Mouse (Mus musculus) neural tube, embryonic 10.5 days (tissue): ENCODE results near the gene Samd1.
A peak's percentile ranks its signal among the peaks of the same experiment; 100 is the strongest.

ENCODE experiments used
- DNase-seq: peaks from one replicate; pipeline ENCODE4 v3.0.0-alpha.2; 2017; ENCODE audit warnings: low spot score; ENCODE audit errors: extremely low spot score

Samd1 gene

DNA sequence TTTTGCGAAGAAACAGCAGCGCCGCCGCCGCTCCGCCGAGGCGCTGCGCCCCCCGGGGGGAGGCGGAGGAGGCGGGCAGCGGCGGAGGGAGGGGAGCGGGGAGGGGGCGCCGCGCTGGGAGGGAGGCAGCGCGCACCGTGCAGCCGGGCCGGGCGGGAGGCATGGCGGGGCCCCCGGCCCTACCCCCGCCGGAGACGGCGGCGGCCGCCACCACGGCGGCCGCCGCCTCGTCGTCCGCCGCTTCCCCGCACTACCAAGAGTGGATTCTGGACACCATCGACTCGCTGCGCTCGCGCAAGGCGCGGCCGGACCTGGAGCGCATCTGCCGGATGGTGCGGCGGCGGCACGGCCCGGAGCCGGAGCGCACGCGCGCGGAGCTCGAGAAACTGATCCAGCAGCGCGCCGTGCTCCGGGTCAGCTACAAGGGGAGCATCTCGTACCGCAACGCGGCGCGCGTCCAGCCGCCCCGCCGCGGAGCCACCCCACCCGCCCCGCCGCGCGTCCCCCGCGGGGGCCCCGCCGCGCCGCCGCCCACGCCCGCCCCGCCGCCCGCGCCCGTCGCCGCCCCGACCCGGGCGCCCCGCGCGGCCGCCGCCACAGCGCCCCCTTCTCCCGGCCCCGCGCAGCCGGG lies at the start of gene Samd1:
Gene Samd1 (plus strand): TSS at position 162 of the 631 bp plus-strand sequence.
- DNase-seq: peak; percentile 76

DNA sequence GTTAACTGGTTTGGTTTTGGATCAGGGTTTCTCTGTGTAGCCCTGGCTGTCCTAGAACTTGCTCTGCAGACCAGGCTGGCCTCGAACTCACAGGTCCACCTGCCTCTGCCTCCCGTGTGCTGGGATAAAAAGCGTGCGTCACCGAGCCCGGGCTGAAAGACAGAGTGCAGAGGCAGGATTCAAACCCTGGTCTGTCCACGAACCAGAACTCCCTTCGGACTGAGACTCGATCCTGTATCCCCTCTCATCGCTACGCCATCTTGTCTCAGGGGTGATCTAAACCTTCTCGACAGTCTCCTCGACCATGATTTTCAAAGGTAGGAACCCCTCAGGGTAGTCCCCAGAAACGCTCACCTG lies 42.7 kb upstream of the Samd1 start:
- no peak for DNase-seq

DNA sequence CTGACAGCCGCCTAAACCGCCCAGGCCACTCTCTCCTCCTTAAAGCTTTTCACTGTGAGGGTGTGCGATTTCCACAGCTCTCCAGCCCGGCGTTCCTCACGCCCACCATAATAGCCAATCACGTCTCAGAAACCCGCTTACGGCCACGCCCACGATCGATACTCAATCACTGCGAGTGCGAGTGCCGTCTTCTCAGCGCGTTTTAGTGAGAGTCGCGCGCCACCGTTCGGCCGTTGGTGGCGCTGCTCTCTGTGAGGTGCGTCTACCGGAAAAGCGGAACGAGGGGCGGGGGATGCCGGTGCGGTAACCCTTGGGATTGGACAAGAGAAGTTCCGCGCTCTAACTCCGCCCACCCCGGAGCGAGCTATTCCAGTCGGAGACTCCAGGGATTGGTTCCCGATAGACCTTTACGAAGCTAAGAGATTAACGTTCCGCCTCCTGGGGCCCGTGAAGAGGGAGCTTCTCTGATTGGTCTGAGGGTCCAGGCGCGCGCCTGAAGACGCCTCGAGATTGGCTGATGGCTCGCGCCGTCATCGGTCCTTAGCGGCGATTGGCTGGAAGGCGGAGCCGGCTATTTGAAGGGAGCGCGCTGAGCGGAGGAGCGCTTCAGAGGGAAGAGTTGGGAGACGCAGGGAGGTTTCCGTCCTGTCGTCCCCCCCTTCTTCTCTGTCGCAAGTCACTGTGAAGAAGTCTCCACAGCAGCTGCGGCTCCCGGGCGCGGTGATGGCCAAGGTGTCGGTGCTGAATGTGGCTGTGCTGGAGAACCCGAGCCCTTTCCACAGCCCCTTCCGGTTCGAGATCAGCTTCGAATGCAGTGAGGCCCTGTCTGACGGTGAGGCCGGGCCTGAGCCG lies 42.1 kb upstream of the Samd1 start, which contains the start of the genes Gm10644 and Asf1b:
Gene Gm10644 (minus strand): TSS at position 100 of the 852 bp plus-strand sequence.
Gene Asf1b (plus strand): TSS at position 402 of the 852 bp plus-strand sequence.
- peak; percentile 97 for DNase-seq

DNA sequence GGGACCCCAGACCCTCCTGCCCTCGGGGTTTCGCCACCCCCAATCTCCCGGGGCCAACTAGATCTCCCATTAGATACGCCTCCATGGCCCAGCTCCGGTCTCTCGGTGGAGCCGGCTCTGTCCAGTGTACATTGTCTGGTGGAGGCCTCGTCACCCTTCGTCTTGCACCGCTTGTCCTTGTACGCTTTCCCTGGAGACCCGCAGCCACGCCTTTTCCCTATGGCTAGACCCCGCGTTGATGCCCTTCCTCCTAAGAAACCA lies 41.6 kb upstream of the Samd1 start:
- DNase-seq: no peak

DNA sequence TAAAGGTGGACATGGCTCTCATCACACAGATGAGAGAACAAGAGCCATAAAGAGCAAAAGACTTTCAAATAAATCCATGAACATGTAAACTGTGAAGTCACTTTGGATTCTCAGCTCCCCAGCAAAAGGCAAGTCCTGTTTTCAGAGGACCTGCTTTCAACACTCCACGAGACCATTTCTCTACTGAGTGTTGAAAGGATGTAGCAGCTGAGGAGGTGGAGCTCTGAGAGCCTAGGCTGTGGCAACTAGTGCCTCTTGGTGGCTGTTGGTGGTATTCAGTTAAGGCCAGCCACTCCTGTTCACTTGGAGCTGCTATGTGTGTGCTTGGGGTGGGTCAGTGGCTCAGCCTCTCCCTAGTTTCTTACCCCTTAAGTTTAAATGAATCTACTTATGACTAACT lies 40.7 kb upstream of the Samd1 start:
- DNase-seq: no peak

DNA sequence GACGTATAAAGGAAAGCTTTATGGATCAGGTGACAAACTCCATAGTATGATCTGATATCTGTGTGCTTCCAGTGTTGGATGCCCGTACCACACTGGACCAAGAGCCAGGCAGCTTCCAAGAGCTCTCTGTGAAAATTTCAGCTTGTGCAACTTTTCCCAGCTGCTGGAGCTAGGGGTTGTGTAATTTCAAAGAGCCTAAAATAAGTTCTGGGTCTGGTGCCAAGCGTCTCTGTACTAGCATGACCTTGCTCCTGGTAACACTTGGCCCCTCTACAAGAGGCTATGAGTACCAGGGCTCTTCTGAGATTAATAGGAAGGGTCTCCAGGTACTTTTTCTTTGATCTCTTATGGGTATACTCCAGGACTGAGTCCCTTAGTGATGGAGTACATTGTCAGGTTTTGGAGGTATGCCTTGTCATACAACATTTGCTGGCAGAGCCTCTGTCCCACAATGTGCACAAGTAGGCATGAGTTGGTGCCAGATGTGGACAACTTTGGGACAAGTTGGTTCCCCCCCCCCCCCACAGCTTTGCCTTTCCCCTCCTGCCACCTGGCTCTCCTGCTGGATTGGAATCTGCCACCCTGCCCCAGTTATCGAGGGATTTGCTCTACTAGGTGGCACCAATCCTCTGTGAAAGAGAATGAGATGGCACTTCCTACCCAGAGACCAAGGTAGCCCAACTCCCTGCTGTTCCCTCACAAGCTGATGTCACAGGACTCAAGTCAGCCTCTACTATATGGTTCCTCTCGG lies 33.3 kb upstream of the Samd1 start:
- no peak for DNase-seq

DNA sequence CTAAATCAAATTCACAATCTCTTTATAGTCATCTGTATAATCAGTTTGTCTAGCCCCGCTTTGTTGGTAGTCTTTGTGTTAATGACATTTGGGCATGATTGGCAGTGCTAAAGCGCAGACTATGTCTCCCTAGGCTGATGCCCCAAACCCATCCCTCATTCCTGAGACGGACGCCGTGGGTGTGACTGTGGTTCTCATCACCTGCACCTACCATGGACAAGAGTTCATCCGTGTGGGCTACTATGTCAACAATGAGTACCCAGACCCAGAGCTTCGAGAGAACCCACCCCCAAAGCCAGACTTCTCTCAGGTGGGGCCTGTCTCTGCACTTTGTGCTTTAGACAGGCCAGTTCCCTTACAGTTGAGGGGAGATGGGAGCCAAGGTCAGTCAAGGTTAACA lies 29.8 kb upstream of the Samd1 start:
- DNase-seq: no peak

DNA sequence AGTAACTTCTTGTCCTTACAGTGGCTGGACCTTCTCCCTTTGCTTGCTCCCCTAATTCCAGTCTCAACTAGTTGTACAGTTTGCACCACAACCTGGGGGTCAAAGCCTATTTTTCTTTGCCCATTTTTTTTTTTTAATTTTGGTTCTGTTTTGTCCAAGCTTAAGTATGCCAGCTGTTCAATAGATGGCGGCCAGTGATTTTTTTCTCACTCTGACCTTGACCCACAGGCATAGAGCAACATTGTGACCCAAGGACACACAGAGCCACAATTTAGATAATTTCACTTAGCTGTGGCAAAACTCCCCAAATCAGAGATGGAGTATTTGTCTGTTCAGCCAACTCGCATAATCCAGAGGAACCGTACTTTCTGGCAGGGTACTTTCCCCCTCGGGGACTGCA lies 26.4 kb upstream of the Samd1 start:
- no peak for DNase-seq

DNA sequence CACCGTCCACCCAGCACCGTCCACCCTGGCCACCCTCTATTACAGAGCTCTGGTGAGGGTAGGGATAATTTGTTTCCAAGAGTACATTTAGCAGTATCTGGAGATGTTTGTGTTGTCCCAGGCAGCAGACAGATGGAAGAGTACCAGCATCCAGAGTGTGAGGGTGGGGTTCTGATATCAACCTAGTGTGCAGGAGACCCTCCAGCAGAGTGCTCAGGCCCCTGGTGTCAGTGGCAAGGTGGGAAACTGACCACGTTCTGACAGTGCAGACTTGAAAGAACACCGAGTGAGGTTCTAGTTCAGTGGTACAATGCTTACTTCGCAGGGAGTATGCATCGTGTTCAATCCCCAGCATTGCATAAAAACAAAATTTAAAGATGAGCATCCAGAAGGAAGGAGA lies 25.8 kb upstream of the Samd1 start:
- DNase-seq: no peak

DNA sequence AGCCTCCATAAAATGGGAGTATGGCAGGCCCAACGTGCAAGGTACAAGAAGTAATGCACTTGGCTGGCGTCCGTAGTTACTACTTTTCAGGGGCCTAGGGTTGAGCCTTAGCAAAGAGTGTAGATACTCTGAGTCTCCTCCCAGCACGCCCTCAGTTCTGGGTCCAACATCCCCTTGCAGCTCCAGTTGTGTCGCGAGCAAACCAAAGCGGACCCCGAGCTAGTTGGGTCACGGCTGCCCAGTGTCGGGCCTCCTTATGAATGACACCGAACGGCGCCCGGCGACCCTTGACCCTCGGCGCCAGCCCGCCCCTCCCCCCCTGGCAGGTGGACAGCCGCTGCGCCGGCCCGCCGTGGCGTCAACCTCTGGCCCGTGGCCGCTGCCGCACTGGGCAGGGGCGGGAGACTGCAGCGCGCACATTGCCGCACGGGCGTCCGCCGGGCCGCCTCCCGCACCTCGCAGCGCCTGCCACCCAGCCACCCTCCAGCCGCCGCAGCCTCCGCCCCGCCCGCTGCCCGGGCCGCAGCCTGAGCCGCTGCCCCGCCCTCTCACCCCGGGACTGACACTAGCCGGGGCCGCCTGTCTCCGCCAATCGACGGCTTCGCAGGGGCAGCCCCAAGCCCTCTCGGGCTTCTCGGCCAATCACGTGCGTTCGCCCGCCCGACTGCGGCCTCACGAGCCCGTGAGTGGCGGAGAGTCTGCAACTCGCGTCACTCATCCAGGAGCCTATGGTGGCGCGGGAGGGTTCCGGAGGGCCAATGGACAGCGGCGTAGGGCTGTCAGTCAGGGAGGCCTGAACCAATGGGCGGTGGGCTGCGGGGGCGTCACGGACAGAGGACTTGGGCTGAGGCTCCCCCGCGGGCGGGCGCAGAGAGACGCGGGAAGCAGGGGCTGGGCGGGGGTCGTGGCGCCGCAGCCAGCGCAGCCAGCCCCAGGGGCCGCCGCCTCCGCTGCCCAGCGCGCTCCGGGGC lies 25.0 kb upstream of the Samd1 start, which contains the start of gene Prkaca:
Gene Prkaca (plus strand): TSS at position 844 of the 971 bp plus-strand sequence.
- peak; percentile 97 for DNase-seq

DNA sequence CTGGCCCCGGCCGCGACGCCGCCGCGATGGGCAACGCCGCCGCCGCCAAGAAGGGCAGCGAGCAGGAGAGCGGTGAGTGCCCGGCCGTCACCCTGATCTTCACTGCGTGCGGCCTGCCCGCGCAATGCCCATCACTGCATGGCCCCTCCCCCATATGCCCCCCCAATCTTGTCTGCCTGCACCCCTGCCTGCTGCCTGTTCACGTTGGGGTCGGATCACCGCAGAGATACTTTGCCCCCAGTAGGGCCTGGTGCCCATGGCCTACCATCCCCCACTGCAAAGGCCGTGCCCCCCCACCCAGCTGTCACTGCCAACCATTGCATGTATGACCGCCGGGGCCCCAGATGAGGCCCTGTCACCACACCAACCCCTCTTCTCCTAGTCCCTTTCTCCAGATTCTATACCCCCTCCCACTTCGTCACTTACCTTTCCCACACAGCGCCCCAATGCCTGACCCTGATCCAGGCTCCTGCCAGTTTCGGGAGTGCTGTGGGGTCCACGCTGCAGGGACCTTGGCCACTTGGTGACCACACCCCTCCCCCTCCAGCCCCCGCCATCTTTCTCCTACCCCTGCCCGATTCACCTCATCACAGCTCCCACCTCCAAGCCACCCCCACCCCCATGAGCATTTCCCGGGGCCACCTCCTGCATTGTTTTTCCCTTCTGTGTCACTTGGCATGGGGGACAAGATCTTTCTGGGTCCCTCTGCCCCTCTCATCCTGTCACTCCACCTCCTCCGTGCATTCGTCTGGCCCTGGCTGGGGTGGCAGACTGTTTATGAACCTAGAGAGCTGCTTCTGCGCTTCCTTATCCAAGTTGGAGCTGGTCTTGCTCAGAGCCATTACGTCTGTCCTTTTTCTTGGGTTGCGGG lies 24.1 kb upstream of the Samd1 start:
- no peak for DNase-seq

DNA sequence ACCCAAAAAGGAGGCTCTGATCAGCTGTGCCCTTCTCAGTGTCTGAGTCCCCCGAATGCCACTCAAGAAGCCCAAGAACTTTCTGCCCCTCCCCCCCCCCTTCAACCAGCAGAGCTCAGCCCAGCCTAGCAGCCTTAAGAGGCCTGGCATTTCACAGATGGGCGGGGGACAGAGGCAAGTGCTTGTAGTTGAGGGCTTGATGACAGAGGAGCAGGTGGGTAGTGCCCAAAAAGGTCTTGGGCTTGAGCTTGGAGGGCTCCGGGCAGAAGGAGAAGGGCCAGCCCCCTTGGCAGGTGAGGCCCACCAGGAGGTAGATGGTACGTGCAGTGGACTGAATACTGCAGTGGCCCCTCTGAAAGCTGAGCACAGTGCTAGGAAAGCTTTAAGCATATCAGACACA lies 23.0 kb upstream of the Samd1 start:
- no peak for DNase-seq

DNA sequence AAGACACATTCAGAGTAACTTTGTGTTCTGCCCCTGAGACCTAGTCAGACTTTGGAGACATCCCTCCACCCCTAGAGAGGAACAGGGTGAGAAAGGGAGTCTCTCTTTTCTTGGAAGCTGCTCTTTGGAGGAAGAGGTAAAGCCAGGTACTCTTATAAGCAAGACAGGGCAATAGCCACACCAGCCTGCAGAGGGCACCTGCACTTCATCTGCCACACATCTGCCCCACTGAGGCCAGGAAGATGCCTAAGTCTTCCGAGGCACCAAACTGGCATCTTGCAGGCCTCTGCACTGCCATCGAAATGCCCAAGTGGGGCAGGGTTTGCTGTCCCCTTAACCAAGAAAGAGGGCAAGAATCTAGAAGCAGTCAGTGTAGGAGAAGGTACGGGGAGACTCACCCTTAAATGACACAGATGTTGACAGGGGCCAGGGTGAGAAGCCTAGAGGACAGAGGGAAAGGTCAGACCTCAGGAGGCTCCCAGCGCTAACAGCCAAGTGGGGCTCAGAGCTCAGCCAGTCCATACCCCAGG lies 21.3 kb upstream of the Samd1 start:
- DNase-seq: no peak

DNA sequence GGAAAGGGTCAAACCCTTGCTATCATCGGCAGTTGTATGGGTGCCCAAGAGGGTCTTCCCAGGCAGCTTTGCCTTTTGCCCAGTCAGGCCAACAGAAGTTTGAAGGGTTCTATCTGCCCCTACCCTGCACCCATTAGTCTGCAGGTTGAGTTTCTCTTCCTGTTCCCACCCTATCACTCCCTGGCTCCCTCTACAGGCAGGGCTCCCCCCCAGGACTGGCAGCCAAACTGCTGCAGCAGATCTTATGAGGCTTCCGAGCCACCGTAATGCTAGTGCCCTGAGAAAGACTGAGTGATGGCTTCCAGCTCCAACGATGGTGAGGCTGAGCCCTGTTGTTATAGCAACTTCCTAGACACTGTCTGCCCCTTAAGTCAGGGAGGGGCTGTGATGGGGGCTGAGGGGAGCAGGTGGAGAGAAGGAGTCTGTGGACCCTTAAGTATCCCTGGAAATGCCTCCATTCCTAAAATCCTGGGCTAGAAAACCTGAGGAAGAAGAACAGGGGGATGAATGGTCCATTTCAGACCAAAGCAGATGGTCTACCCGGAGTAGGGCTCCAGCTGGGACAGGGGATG lies 20.6 kb upstream of the Samd1 start:
- DNase-seq: no peak

DNA sequence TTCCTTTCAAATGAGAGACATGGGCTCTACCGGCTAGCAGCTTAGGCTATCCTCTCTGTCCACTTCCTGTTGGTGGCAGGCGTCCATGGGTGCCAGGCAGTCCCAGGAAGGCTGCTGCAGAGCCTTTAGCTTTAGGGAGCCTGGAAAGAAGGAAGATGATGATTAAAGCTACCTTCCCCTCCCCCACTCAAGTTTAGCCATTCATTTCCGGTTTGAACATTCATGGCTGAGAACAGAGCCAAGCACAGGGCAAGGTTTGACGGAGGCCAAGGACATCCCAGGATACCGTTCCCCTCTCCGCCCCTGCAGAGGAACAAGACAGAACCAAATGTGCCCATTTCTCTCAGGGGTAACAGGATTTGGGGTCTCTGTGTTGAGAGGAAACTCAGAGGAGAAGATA lies 19.8 kb upstream of the Samd1 start:
- no peak for DNase-seq

DNA sequence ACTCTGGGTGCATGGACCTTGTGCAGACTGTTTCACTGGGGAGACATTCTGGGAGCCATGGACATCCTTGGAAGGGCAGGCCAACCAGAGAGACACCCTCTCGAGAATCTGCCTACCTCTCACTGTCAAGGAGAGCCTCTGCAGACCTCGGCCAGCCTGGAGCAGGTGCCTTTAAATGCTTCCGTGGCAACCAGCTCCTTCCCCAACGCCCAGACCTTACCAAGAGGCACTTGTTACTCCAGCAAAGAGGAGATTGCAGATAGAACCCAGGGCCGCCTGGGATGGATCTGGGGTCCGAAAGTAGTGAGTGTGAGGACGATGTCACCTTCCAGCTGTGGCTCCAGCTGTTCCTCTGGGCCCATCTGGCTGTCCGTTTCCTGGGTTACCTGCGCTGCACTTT lies 19.3 kb upstream of the Samd1 start:
- no peak for DNase-seq

DNA sequence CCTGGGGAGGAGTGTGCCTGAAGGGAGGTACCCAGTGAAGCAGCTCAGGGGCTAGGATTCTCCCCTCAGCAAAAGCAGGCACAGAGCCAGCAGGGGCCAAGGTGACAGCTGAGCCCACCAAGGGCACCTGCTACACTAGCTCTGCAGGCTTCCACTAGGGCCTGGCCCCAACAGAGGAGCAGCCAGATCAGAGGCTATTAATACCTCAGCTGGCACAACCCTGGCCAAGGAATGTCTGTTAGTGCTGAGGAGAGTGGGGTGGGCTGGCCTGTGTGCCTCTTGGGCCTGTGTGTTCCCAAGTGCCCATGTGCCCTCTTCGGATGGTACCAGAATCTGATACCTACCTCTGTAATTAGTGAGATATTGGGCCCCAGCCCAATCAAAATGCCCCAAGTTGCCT lies 17.2 kb upstream of the Samd1 start:
- DNase-seq: no peak

DNA sequence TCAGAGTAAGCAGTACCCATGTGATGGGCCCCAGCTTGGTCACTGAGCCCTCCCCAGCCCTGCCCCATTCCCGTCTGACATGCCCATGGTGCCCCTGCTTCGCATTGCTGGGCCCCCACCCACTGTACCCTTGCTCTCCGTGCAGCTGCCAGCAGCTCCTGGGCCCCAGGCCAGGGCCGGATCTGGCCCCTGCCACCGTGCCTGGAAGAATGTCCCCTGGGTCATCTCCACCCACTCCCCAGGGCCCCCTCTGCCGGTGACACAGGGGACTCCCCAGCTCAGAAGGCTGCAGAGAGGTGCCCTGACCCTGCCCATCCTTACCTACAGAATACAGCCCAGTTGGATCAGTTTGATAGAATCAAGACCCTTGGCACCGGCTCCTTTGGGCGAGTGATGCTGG lies 16.6 kb upstream of the Samd1 start:
- DNase-seq: no peak

DNA sequence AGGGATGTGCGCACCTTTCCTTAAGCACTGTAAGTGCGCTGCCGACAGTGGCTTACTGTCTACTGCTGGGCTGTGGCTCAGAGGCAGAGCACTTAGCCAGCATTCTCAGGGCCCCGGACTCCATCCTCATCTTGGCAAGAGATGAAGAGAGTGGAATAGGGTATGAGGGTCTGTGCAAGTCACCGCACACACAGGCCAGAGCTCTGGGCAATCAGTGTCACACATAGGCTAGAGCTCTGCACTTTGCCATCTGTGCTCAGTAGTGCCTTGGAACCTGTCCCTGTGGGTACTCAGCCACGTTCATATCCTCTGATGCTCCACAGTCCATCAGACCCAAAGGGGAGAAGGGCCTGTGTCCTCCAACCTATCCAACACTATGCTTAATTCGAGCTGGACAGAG lies 15.9 kb upstream of the Samd1 start:
- no peak for DNase-seq

DNA sequence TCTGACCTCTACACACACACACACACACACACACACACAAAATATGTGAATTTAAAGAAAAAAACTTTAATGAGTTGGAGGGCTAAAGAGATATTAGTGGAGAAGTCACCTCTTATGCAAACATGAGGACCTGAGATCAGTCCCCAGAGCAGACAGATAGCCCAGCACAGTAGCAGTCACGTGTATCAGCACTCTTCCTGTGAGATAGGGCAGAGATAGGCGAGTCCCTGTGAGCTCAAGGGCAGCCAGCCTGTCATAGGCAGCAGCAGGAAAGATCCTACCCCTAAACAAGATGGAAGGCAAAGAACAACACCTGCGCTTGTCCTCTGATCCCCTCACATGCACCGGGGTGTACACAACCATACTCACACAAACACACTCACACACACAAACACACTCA lies 15.0 kb upstream of the Samd1 start:
- DNase-seq: no peak
